Mouse (Mus musculus) embryonic facial prominence, embryonic 10.5 days (tissue): Measurements from ENCODE around the gene Tmem234. TPM values are rescaled to one million over a fixed set of nuclear protein-coding genes. Genes with fewer than 3 reads are reported as not detected.

Source experiments
- DNase-seq: peaks from one replicate; pipeline ENCODE4 v3.0.0-alpha.2; 2017; ENCODE audit warnings: low spot score
- H3K27ac ChIP-seq: fragments of 300-500 bp; sonication (generic); replicated peaks from 2 replicates; pipeline ENCODE4 v1.5.1; 2016; ENCODE audit warnings: mild to moderate bottlenecking
- H3K27me3 ChIP-seq: fragments of 300-500 bp; sonication (generic); replicated peaks from 2 replicates; pipeline ENCODE4 v1.6.1; 2016; ENCODE audit warnings: low read depth, mild to moderate bottlenecking; ENCODE audit not compliant: poor library complexity, severe bottlenecking
- H3K36me3 ChIP-seq: fragments of 300-500 bp; sonication (generic); replicated peaks from 2 replicates; pipeline ENCODE4 v1.6.1; 2016; ENCODE audit warnings: mild to moderate bottlenecking, moderate library complexity
- H3K4me1 ChIP-seq: fragments of 300-500 bp; sonication (generic); 2 replicates; pipeline ENCODE4 v1.6.1; 2016
- H3K4me3 ChIP-seq: fragments of 300-500 bp; sonication (generic); 2 replicates; pipeline ENCODE4 v1.5.1; 2016; ENCODE audit warnings: mild to moderate bottlenecking, moderate library complexity
- H3K9me3 ChIP-seq: fragments of 300-500 bp; sonication (generic); 2 replicates; pipeline ENCODE4 v1.6.1; 2016; ENCODE audit warnings: mild to moderate bottlenecking
- WGBS: fragments of 180-500 bp; shearing (Covaris S2); methylation state at CpG from one replicate; pipeline ENCODE4 v1.1.7; 2016; 5-methylcytosine and 5-hydroxymethylcytosine counted together
- polyA plus RNA-seq: library from polyadenylated mRNA; unstranded; fragments of >200 nt; fragmentation: Nextera tagmentation; extraction: Ambion mirVana; gene quantifications from 2 replicates; pipeline ENCODE4 v1.2.1, GENCODE M21; 2016

The Tmem234 gene
- polyA plus RNA-seq, 1 experiment from 2014 or later = 226 TPM

- no peak overlapping the region for H3K27ac ChIP-seq
- H3K4me3 ChIP-seq = no peak overlapping the region
- 94% methylated on average over 12 of the region's 12 CpGs for WGBS
- H3K9me3 ChIP-seq = no peaks in the 10 kb centered on the region
- DNase-seq = no peak
- H3K4me1 ChIP-seq = no peaks in the 10 kb centered on the region
- H3K36me3 ChIP-seq = peaks cover 100% of the 10 kb centered on the region
- H3K27me3 ChIP-seq = no peaks in the 10 kb centered on the region
Observed at GRCm38 (mm10) chr4:129631867-129632266, 31.4 kb downstream of the Tmem234 start.

- H3K9me3 ChIP-seq = no peaks in the 10 kb centered on the region
- DNase-seq = no peak
- H3K27ac ChIP-seq = no peak overlapping the region
- 94% methylated on average over 6 of the region's 6 CpGs for WGBS
- no peak overlapping the region for H3K4me3 ChIP-seq
- no peaks in the 10 kb centered on the region for H3K27me3 ChIP-seq
- H3K4me1 ChIP-seq = peaks cover 7% of the 10 kb centered on the region
- H3K36me3 ChIP-seq = peaks cover 99% of the 10 kb centered on the region
Observed at GRCm38 (mm10) chr4:129633852-129634251, 33.4 kb downstream of the Tmem234 start.

GRCm38 (mm10) chr4:129639221-129639620 lies 38.8 kb downstream of the Tmem234 start:
- Histone ChIP-seq H3K4me3 (peak overlapping the region; percentile 86), H3K9me3 (no peaks in the 10 kb centered on the region), H3K27ac (0 out of 2 replicates have a peak overlapping the region, but pooled peaks have one; percentile 93), H3K36me3 (peaks cover 67% of the 10 kb centered on the region), H3K27me3 (no peaks in the 10 kb centered on the region), H3K4me1 (peaks cover 27% of the 10 kb centered on the region)
- no peak for DNase-seq
- 90% methylated on average over 15 of the region's 15 CpGs for WGBS

- Histone ChIP-seq H3K36me3 (peaks cover 67% of the 10 kb centered on the region), H3K9me3 (no peaks in the 10 kb centered on the region), H3K27ac (peak overlapping the region; percentile 93), H3K4me1 (peaks cover 27% of the 10 kb centered on the region), H3K27me3 (no peaks in the 10 kb centered on the region), H3K4me3 (peak overlapping the region; percentile 86)
- DNase-seq = no peak
- WGBS = 8% methylated on average over 17 of the region's 17 CpGs
Observed at GRCm38 (mm10) chr4:129640101-129640637, 39.7 kb downstream of the Tmem234 start.

GRCm38 (mm10) chr4:129640638-129641467 lies 40.4 kb downstream of the Tmem234 start, which contains the start of gene Txlna:
Txlna (minus strand) TSS chr4:129641065.
- peak within 1 kb of the TSS; percentile 93 for H3K27ac ChIP-seq
- no peaks in the 10 kb centered on the region for H3K9me3 ChIP-seq
- WGBS = under 1% methylated on average over 60 of the region's 60 CpGs
- H3K36me3 ChIP-seq = peaks cover 67% of the 10 kb centered on the region
- peak; percentile 99 for DNase-seq
- H3K4me3 ChIP-seq = peak within 1 kb of the TSS; percentile 86
- H3K27me3 ChIP-seq = no peaks in the 10 kb centered on the region
- peaks cover 27% of the 10 kb centered on the region for H3K4me1 ChIP-seq

GRCm38 (mm10) chr4:129641756-129642155 lies 41.3 kb downstream of the Tmem234 start:
- Histone ChIP-seq H3K9me3 (no peaks in the 10 kb centered on the region), H3K36me3 (peaks cover 67% of the 10 kb centered on the region), H3K4me1 (peaks cover 27% of the 10 kb centered on the region), H3K4me3 (peak overlapping the region; percentile 86), H3K27me3 (no peaks in the 10 kb centered on the region), H3K27ac (no peak overlapping the region; the same call in 1 of the 2 replicates)
- DNase-seq = no peak
- WGBS = 59% methylated on average over 5 of the region's 5 CpGs

GRCm38 (mm10) chr4:129645204-129645603 lies 44.7 kb downstream of the Tmem234 start:
- peaks cover 69% of the 10 kb centered on the region for H3K36me3 ChIP-seq
- 87% methylated on average over 6 of the region's 6 CpGs for WGBS

GRCm38 (mm10) chr4:129648656-129649055 lies 48.2 kb downstream of the Tmem234 start:
- no peak for DNase-seq
- Histone ChIP-seq H3K9me3 (no peaks in the 10 kb centered on the region), H3K4me3 (no peak overlapping the region), H3K4me1 (no peaks in the 10 kb centered on the region), H3K27me3 (no peaks in the 10 kb centered on the region), H3K27ac (no peak overlapping the region), H3K36me3 (peaks cover 97% of the 10 kb centered on the region)
- WGBS = 82% methylated on average over 1 of the region's 1 CpGs

More at GRCm38 (mm10) chr4:129645204-129645603, 44.7 kb downstream of the Tmem234 start:
- Histone ChIP-seq H3K4me1 (peaks cover 7% of the 10 kb centered on the region), H3K27me3 (no peaks in the 10 kb centered on the region), H3K9me3 (no peaks in the 10 kb centered on the region), H3K4me3 (no peak overlapping the region), H3K27ac (no peak overlapping the region)
- no peak for DNase-seq

- no peak overlapping the region for H3K4me3 ChIP-seq
- 95% methylated on average over 8 of the region's 8 CpGs for WGBS
- peaks cover 100% of the 10 kb centered on the region for H3K36me3 ChIP-seq
- no peak overlapping the region for H3K27ac ChIP-seq
- H3K27me3 ChIP-seq = no peaks in the 10 kb centered on the region
- no peaks in the 10 kb centered on the region for H3K9me3 ChIP-seq
- DNase-seq = no peak
- no peaks in the 10 kb centered on the region for H3K4me1 ChIP-seq
Observed at GRCm38 (mm10) chr4:129650359-129650758, 49.9 kb downstream of the Tmem234 start.

- H3K27ac ChIP-seq = no peak overlapping the region
- H3K4me1 ChIP-seq = no peaks in the 10 kb centered on the region
- H3K36me3 ChIP-seq = peaks cover 100% of the 10 kb centered on the region
- WGBS = 93% methylated on average over 14 of the region's 14 CpGs
- DNase-seq = no peak
- H3K9me3 ChIP-seq = no peaks in the 10 kb centered on the region
- H3K27me3 ChIP-seq = no peaks in the 10 kb centered on the region
- no peak overlapping the region for H3K4me3 ChIP-seq
Observed at GRCm38 (mm10) chr4:129654770-129655169, 54.3 kb downstream of the Tmem234 start.

GRCm38 (mm10) chr4:129661584-129661983 lies 61.1 kb downstream of the Tmem234 start:
- no peaks in the 10 kb centered on the region for H3K9me3 ChIP-seq
- H3K36me3 ChIP-seq = peaks cover 85% of the 10 kb centered on the region
- no peak overlapping the region for H3K4me3 ChIP-seq
- DNase-seq = no peak
- H3K27me3 ChIP-seq = no peaks in the 10 kb centered on the region
- no peak overlapping the region for H3K27ac ChIP-seq
- WGBS = 97% methylated on average over 3 of the region's 3 CpGs
- no peaks in the 10 kb centered on the region for H3K4me1 ChIP-seq

GRCm38 (mm10) chr4:129662255-129662813 lies 61.9 kb downstream of the Tmem234 start:
- Histone ChIP-seq H3K9me3 (no peaks in the 10 kb centered on the region), H3K27me3 (no peaks in the 10 kb centered on the region), H3K27ac (no peak overlapping the region), H3K4me3 (no peak overlapping the region), H3K4me1 (no peaks in the 10 kb centered on the region), H3K36me3 (peaks cover 85% of the 10 kb centered on the region)
- DNase-seq = no peak
- WGBS = 94% methylated on average over 3 of the region's 3 CpGs
